Mouse (Mus musculus) urinary bladder, postnatal 14 days (tissue): ENCODE results near the gene Smap1.
A peak's percentile ranks its signal among the peaks of the same experiment; 100 is the strongest.

Experiments
- DNase-seq: peaks from one replicate; pipeline ENCODE4 v3.0.0; 2021; ENCODE audit warnings: low spot score

Gene Smap1

GRCm38 (mm10) chr1:23834819-23835218 is 87.3 kb downstream of the Smap1 start:
- no peak for DNase-seq

- no peak for DNase-seq
These were observed 87.9 kb downstream of the Smap1 start for GRCm38 (mm10) chr1:23834246-23834645.

- peak; percentile 56 for DNase-seq
These were observed 95.0 kb downstream of the Smap1 start for GRCm38 (mm10) chr1:23826887-23827758.

GRCm38 (mm10) chr1:23821615-23822014 is 100.5 kb downstream of the Smap1 start:
- no peak for DNase-seq

- DNase-seq: no peak
These were observed 123.8 kb downstream of the Smap1 start for GRCm38 (mm10) chr1:23798306-23798705.
